26 mouse cellular contexts compared by ENCODE assay signal in the genomic region with DNA sequence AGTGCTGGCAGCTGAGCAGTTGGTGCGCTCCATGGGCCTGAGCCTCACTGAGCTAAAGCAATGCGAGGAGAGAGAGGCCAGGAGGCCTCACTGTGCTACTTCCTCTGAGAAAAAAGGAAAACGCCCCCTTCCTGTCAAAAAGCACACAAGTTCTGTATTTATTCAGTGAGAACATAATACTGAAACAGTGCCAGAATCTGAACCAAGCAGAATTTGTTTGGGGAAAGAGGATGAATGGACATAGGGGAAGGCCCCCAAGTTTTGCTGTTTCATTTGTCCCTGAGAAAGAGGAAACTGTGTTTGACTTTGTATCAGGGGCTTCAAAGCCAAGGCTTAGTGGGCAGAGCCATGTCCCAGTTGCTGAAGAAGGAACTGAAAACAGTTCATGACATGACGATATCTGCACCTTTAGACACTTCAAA. TPM values are rescaled to one million over a fixed set of nuclear protein-coding genes. Genes with fewer than 3 reads are reported as not detected.
A peak's percentile ranks its signal among the peaks of the same experiment; 100 is the strongest.
DNase-seq lines count a peak whose midpoint lies in the region; ATAC-seq and TF ChIP-seq lines count a peak whose summit lies in the region.
"Not testable (repeated sequence)": the region's sequence is repeated elsewhere in the genome, so short reads cannot be mapped to it uniquely, and the experiment has no call there.
"Had no signal": no experiment of that assay in that cellular context is flagged by ENCODE, and none has a peak within 500 bp of the region (broad histone marks: within the 10 kb centered on the region; RNA-seq: fewer than 3 reads in every experiment).

No protein-coding gene starts in this region.

- not testable (repeated sequence) for H3K4me1 ChIP-seq in heart, embryonic 13.5 days; kidney, adult 2 months (ENCODE audit: control insufficient read depth, insufficient read depth, low read length); liver, postnatal 0 days (ENCODE audit: insufficient read depth)

- H3K27ac ChIP-seq in heart, embryonic 13.5 days (replicated peaks); kidney, adult 2 months (ENCODE audit: insufficient read depth, low read depth, low read length); liver, postnatal 0 days (ENCODE audit: low read depth): not testable (repeated sequence)

- H3K9ac ChIP-seq in heart, embryonic 13.5 days; liver, postnatal 0 days (replicated peaks): not testable (repeated sequence)

- TF ChIP-seq POLR2A in kidney, adult 2 months (IDR thresholded peaks at IDR 0.05; ENCODE audit: low read depth, low read length) = not testable (repeated sequence)

- H3K4me2 ChIP-seq in heart, embryonic 13.5 days; liver, postnatal 0 days (ENCODE audit: low read depth, low read length): not testable (repeated sequence)

- TF ChIP-seq EP300 in liver, postnatal 0 days (IDR thresholded peaks at IDR 0.05; ENCODE audit: low read depth) = not testable (repeated sequence)

- not testable (repeated sequence) for H3K9me3 ChIP-seq in heart, embryonic 13.5 days; liver, postnatal 0 days (ENCODE audit: low read length)

- peak; percentile 75 for ATAC-seq in granulocyte monocyte progenitor cell, adult 5-6 weeks (replicated peaks; ENCODE audit: poor library complexity, severe bottlenecking)
- peak; percentile 40; the same call in 1 of the 2 replicates for ATAC-seq in heart, embryonic 13.5 days (ENCODE audit: extremely low read depth, insufficient number of reproducible peaks, low FRiP score, low TSS enrichment)
- ATAC-seq in liver, postnatal 0 days = peak; percentile 55
- ATAC-seq in megakaryocyte progenitor cell, adult 5-6 weeks (replicated peaks; ENCODE audit: poor library complexity) = peak; percentile 78

- H3K36me3 ChIP-seq in heart, embryonic 13.5 days; kidney, adult 2 months (ENCODE audit: control insufficient read depth, insufficient read depth, low read length); liver, postnatal 0 days (replicated peaks; ENCODE audit: insufficient read depth, low read length): not testable (repeated sequence)

- 50% methylated on average over 4 of the region's 4 CpGs for WGBS in heart, embryonic 13.5 days
- WGBS in kidney, adult 2 months = 63% methylated on average over 4 of the region's 4 CpGs
- 31% methylated on average over 4 of the region's 4 CpGs for WGBS in liver, postnatal 0 days (ENCODE audit: insufficient replicate concordance)

- H3K27me3 ChIP-seq in heart, embryonic 13.5 days (replicated peaks); kidney, adult 2 months (replicated peaks; ENCODE audit: control insufficient read depth, insufficient read depth, low read length); liver, postnatal 0 days (ENCODE audit: insufficient read depth, low read length): not testable (repeated sequence)

- H3K4me3 ChIP-seq in heart, embryonic 13.5 days; kidney, adult 2 months (ENCODE audit: insufficient read depth, low read depth, low read length); liver, postnatal 0 days (ENCODE audit: low read depth, low read length): not testable (repeated sequence)

- DNase-seq in kidney, adult 2 months = peak; percentile 9
- not testable (repeated sequence) for DNase-seq in liver, postnatal 0 days
- peak; percentile 5 for DNase-seq in lung, postnatal 14 days
- DNase-seq in thymus, postnatal 0 days (ENCODE audit: low spot score) = peak; percentile 6

- not testable (repeated sequence) for TF ChIP-seq CTCF in kidney, adult 2 months (conservative IDR thresholded peaks at IDR 0.05; ENCODE audit: insufficient read depth, insufficient read length, low read depth, low read length); liver, postnatal 0 days (IDR thresholded peaks at IDR 0.05; ENCODE audit: low read depth)

RNA-seq across cellular contexts. Expression of gene Unc93a2, which starts 45.0 kb away (rescaled TPM):
- not detected in 2 replicates for total RNA-seq in granulocyte monocyte progenitor cell, adult 5-6 weeks (2014; fragmentation: Nextera tagmentation)
- not detected in 2 replicates for total RNA-seq in granulocyte monocyte progenitor cell, adult 5-6 weeks (2017)
- polyA plus RNA-seq in heart, embryonic 13.5 days (2015; fragmentation: Nextera tagmentation; extraction: Ambion mirVana) = not detected in 2 replicates
- 0.13 and 0.14 TPM in 2 replicates for polyA plus RNA-seq in kidney, adult 2 months (2012; rRNA removed)
- 3.3 and 3.4 TPM in 2 replicates for polyA plus RNA-seq in liver, postnatal 0 days (2015; fragmentation: Nextera tagmentation; extraction: Ambion mirVana)
- total RNA-seq in megakaryocyte progenitor cell, adult 5-6 weeks (2015) = 0.64 TPM in 1 of 2 replicates, not detected in the other
- total RNA-seq in megakaryocyte progenitor cell, adult 5-6 weeks (2017) = not detected in 2 replicates
- 0.06 and 0.29 TPM in 2 replicates for polyA plus RNA-seq in thymus, postnatal 0 days (2015; fragmentation: Nextera tagmentation; extraction: Ambion mirVana)
- total RNA-seq: left cerebral cortex, adult 2 months; left cerebral cortex, postnatal 36 days had no signal
- polyA plus RNA-seq: cerebellum, adult 2 months; embryonic facial prominence, embryonic 13.5 days; forebrain, embryonic 13.5 days; heart, embryonic 15.5 days; hindbrain, embryonic 10.5 days; hindbrain, embryonic 16.5 days; kidney, embryonic 15.5 days; midbrain, embryonic 13.5 days; neural tube, embryonic 11.5 days had no signal

RNA-seq across cellular contexts. Expression of gene Gm49630, which starts 58.4 kb away (rescaled TPM):
- total RNA-seq in granulocyte monocyte progenitor cell, adult 5-6 weeks (2014; fragmentation: Nextera tagmentation) = not detected in 2 replicates
- total RNA-seq in granulocyte monocyte progenitor cell, adult 5-6 weeks (2017) = not detected in 2 replicates
- polyA plus RNA-seq in heart, embryonic 13.5 days (2015; fragmentation: Nextera tagmentation; extraction: Ambion mirVana) = not detected in 2 replicates
- polyA plus RNA-seq in kidney, adult 2 months (2012; rRNA removed) = not detected in 2 replicates
- polyA plus RNA-seq in liver, postnatal 0 days (2015; fragmentation: Nextera tagmentation; extraction: Ambion mirVana) = 0.13 TPM in 1 of 2 replicates, not detected in the other
- not detected in 2 replicates for total RNA-seq in megakaryocyte progenitor cell, adult 5-6 weeks (2015)
- not detected in 2 replicates for total RNA-seq in megakaryocyte progenitor cell, adult 5-6 weeks (2017)
- not detected in 2 replicates for polyA plus RNA-seq in thymus, postnatal 0 days (2015; fragmentation: Nextera tagmentation; extraction: Ambion mirVana)
- total RNA-seq: adrenal gland, postnatal 14 days; gastrocnemius, adult 18-20 months; gastrocnemius, postnatal 36 days; layer of hippocampus, postnatal 10 days; left cerebral cortex, adult 2 months; left cerebral cortex, postnatal 36 days had no signal
- polyA plus RNA-seq: cerebellum, adult 2 months; embryonic facial prominence, embryonic 13.5 days; forebrain, embryonic 13.5 days; heart, embryonic 15.5 days; hindbrain, embryonic 10.5 days; hindbrain, embryonic 16.5 days; intestine, embryonic 16.5 days; kidney, embryonic 15.5 days; large intestine, adult 2 months; limb, embryonic 14.5 days; liver, embryonic 14.5 days; midbrain, embryonic 13.5 days; neural tube, embryonic 11.5 days had no signal
